Mouse (Mus musculus): ENCODE measurements around the gene Sectm1a.

GRCm38 (mm10) chr11:121041212-121041611 is 39.8 kb downstream of the Sectm1a start:
- peak; percentile 89 for TF ChIP-seq CTCF (IDR thresholded peaks at IDR 0.05)
- no peak for TF ChIP-seq EP300 (IDR thresholded peaks at IDR 0.05)
